Mouse (Mus musculus): ENCODE measurements around the gene Yipf3.

Gene Yipf3

GRCm38 (mm10) chr17:46284653-46285052, 36.8 kb downstream of the Yipf3 start:
- no peak for DNase-seq

- DNase-seq: no peak
Measured at GRCm38 (mm10) chr17:46285407-46285806, 37.5 kb downstream of the Yipf3 start.

- DNase-seq: peak; percentile 84 to 86
Measured at GRCm38 (mm10) chr17:46287678-46288095, 39.8 kb downstream of the Yipf3 start.

GRCm38 (mm10) chr17:46296601-46297000, 48.7 kb downstream of the Yipf3 start:
- no peak for DNase-seq

- no peak for DNase-seq
Measured at GRCm38 (mm10) chr17:46297028-46297363, 49.1 kb downstream of the Yipf3 start.

GRCm38 (mm10) chr17:46297364-46298219, 49.7 kb downstream of the Yipf3 start, which contains the start of gene Dlk2:
Dlk2 (plus strand) TSS chr17:46297421.
- DNase-seq: peak in 1 of 2 experiments; percentile 36

GRCm38 (mm10) chr17:46298220-46298913, 50.5 kb downstream of the Yipf3 start:
- peak; percentile 81 to 94 for DNase-seq

GRCm38 (mm10) chr17:46301892-46302291, 54.0 kb downstream of the Yipf3 start:
- DNase-seq: peak in 1 of 2 experiments; percentile 22

Measured in kidney, postnatal 36 days (tissue).